Mouse (Mus musculus) frontal cortex, adult 2 months (tissue): ENCODE measurements around the gene Kcnk13. TPM values are rescaled to one million over a fixed set of nuclear protein-coding genes. Genes with fewer than 3 reads are reported as not detected.

Source experiments
- DNase-seq, 2 experiments: peaks; one replicate each; pipeline ENCODE4 v3.0.0; 2022; ENCODE audit warnings: low spot score in 1 of 2; ENCODE audit errors: extremely low spot score in 1 of 2
- polyA plus RNA-seq: library from polyadenylated mRNA; depleted of rRNA; stranded (reverse); fragments of >200 nt; gene quantifications from 2 replicates; pipeline ENCODE4 v1.2.3, GENCODE M21; 2012; rRNA removed

Gene Kcnk13
- 6.3 TPM in 2 replicates for polyA plus RNA-seq

- peak; percentile 57 to 88 for DNase-seq
These were observed at the start of gene Kcnk13 for GRCm38 (mm10) chr12:99964301-99965202. Gene Kcnk13, plus strand, starts transcription at chr12:99964499.

- peak; percentile 46 to 70 for DNase-seq
These were observed 46.4 kb upstream of the Kcnk13 start for GRCm38 (mm10) chr12:99917800-99918427.

GRCm38 (mm10) chr12:99919636-99920035 is 44.7 kb upstream of the Kcnk13 start:
- no peak for DNase-seq

- no peak for DNase-seq
These were observed 43.3 kb upstream of the Kcnk13 start for GRCm38 (mm10) chr12:99921045-99921444.

- peak in 1 of 2 experiments; percentile 37 for DNase-seq
These were observed 41.1 kb upstream of the Kcnk13 start for GRCm38 (mm10) chr12:99923131-99923606.

GRCm38 (mm10) chr12:99923703-99924102 is 40.6 kb upstream of the Kcnk13 start:
- DNase-seq: no peak

- peak; percentile 44 to 79 for DNase-seq
These were observed 36.0 kb upstream of the Kcnk13 start for GRCm38 (mm10) chr12:99928311-99928710.

GRCm38 (mm10) chr12:99929160-99929559 is 35.1 kb upstream of the Kcnk13 start:
- DNase-seq: no peak

- DNase-seq: peak in 1 of 2 experiments; percentile 39
These were observed 32.1 kb upstream of the Kcnk13 start for GRCm38 (mm10) chr12:99932245-99932644.

GRCm38 (mm10) chr12:99933630-99934029 is 30.7 kb upstream of the Kcnk13 start:
- DNase-seq: no peak

- DNase-seq: no peak
These were observed 28.9 kb upstream of the Kcnk13 start for GRCm38 (mm10) chr12:99935403-99935802.

- DNase-seq: no peak
These were observed 25.8 kb upstream of the Kcnk13 start for GRCm38 (mm10) chr12:99938476-99938875.

GRCm38 (mm10) chr12:99939179-99939578 is 25.1 kb upstream of the Kcnk13 start:
- DNase-seq: no peak

GRCm38 (mm10) chr12:99940704-99941103 is 23.6 kb upstream of the Kcnk13 start:
- DNase-seq: no peak

GRCm38 (mm10) chr12:99942441-99942840 is 21.9 kb upstream of the Kcnk13 start:
- DNase-seq: no peak

- DNase-seq: peak in 1 of 2 experiments; percentile 76
These were observed 11.4 kb upstream of the Kcnk13 start for GRCm38 (mm10) chr12:99952928-99953327.

GRCm38 (mm10) chr12:99956411-99956810 is 7.9 kb upstream of the Kcnk13 start:
- no peak for DNase-seq

GRCm38 (mm10) chr12:99958068-99959060 is 5.9 kb upstream of the Kcnk13 start:
- DNase-seq: peak in 1 of 2 experiments; percentile 51

GRCm38 (mm10) chr12:99959291-99959690 is 5.0 kb upstream of the Kcnk13 start:
- no peak for DNase-seq

GRCm38 (mm10) chr12:99959930-99960329 is 4.4 kb upstream of the Kcnk13 start:
- no peak for DNase-seq
